10 mouse cellular contexts compared by ENCODE assay signal in genomic region chr2:34355801-34356211, GRCm38 (mm10). TPM values are rescaled to one million over a fixed set of nuclear protein-coding genes. Genes with fewer than 3 reads are reported as not detected.
DNase-seq lines count a peak whose midpoint lies in the region; ATAC-seq lines count a peak whose summit lies in the region.
"Had no signal": no experiment of that assay in that cellular context is flagged by ENCODE, and none has a peak within 500 bp of the region (broad histone marks: within the 10 kb centered on the region; RNA-seq: fewer than 3 reads in every experiment).

No protein-coding gene starts in this region.

- WGBS in midbrain, embryonic 12.5 days: 46% methylated on average over 7 of the region's 7 CpGs
- WGBS in midbrain, embryonic 11.5 days: 68% methylated on average over 7 of the region's 7 CpGs
- 22% methylated on average over 7 of the region's 7 CpGs for WGBS in hindbrain, embryonic 16.5 days
- 29% methylated on average over 7 of the region's 7 CpGs for WGBS in stomach, embryonic 16.5 days

- H3K4me2 ChIP-seq in midbrain, embryonic 12.5 days (replicated peaks): no peak overlapping the region
- H3K4me2 ChIP-seq in midbrain, embryonic 11.5 days: no peak overlapping the region
- no peak overlapping the region for H3K4me2 ChIP-seq in hindbrain, embryonic 16.5 days (ENCODE audit: low read length)
- H3K4me2 ChIP-seq in stomach, embryonic 16.5 days (ENCODE audit: low read depth, low read length): no peak overlapping the region

- no peaks in the 10 kb centered on the region for H3K27me3 ChIP-seq in midbrain, embryonic 12.5 days
- no peaks in the 10 kb centered on the region for H3K27me3 ChIP-seq in midbrain, embryonic 11.5 days (ENCODE audit: control insufficient read depth, insufficient read depth, low read length)
- H3K27me3 ChIP-seq in hindbrain, embryonic 16.5 days (replicated peaks; ENCODE audit: control insufficient read depth, insufficient read depth, low read length): no peaks in the 10 kb centered on the region
- no peaks in the 10 kb centered on the region for H3K27me3 ChIP-seq in stomach, embryonic 16.5 days (ENCODE audit: control insufficient read depth, insufficient read depth, low read length)

- ATAC-seq in midbrain, embryonic 12.5 days (ENCODE audit: low FRiP score, low read depth): no peak
- ATAC-seq in midbrain, embryonic 11.5 days (ENCODE audit: low FRiP score): no peak
- 0 out of 2 replicates have a peak, but pooled peaks have one; percentile 25 for ATAC-seq in hindbrain, embryonic 16.5 days
- ATAC-seq in stomach, embryonic 16.5 days (ENCODE audit: insufficient read depth, low FRiP score): 0 out of 2 replicates have a peak, but pooled peaks have one; percentile 44

- peaks cover 36% of the 10 kb centered on the region for H3K4me1 ChIP-seq in midbrain, embryonic 12.5 days
- H3K4me1 ChIP-seq in midbrain, embryonic 11.5 days (ENCODE audit: control insufficient read depth, insufficient read depth, low read length): peaks cover 28% of the 10 kb centered on the region
- peaks cover 18% of the 10 kb centered on the region for H3K4me1 ChIP-seq in hindbrain, embryonic 16.5 days (ENCODE audit: control insufficient read depth, insufficient read depth, low read depth, low read length)
- H3K4me1 ChIP-seq in stomach, embryonic 16.5 days (ENCODE audit: control insufficient read depth, insufficient read depth, low read length): peaks cover 4% of the 10 kb centered on the region; the same call in 1 of the 2 replicates

- DNase-seq in adrenal gland, adult 2 months: peak; percentile 26
- DNase-seq in adrenal gland, postnatal 36 days: no peak
- no peak for DNase-seq in midbrain, embryonic 11.5 days (ENCODE audit: low spot score, missing footprints)
- DNase-seq in left cerebral cortex, adult 11 months (ENCODE audit: low spot score): no peak
- DNase-seq in spleen, postnatal 10 days (ENCODE audit: low spot score in 2 of 2): no peak
- DNase-seq: gastrocnemius, postnatal 36 days had no signal

- no peaks in the 10 kb centered on the region for H3K9me3 ChIP-seq in midbrain, embryonic 12.5 days
- H3K9me3 ChIP-seq in midbrain, embryonic 11.5 days (ENCODE audit: control insufficient read depth, low read length): no peaks in the 10 kb centered on the region
- H3K9me3 ChIP-seq in hindbrain, embryonic 16.5 days (ENCODE audit: control insufficient read depth, low read length): no peaks in the 10 kb centered on the region
- H3K9me3 ChIP-seq in stomach, embryonic 16.5 days (replicated peaks; ENCODE audit: control insufficient read depth, low read length): no peaks in the 10 kb centered on the region

- peak overlapping the region; percentile 73 for H3K27ac ChIP-seq in midbrain, embryonic 12.5 days (replicated peaks)
- no peak overlapping the region for H3K27ac ChIP-seq in midbrain, embryonic 11.5 days (ENCODE audit: low read depth, low read length)
- no peak overlapping the region; the same call in 1 of the 2 replicates for H3K27ac ChIP-seq in hindbrain, embryonic 16.5 days (ENCODE audit: low read depth, low read length)
- no peak overlapping the region for H3K27ac ChIP-seq in stomach, embryonic 16.5 days (ENCODE audit: low read length)
- H3K27ac ChIP-seq: layer of hippocampus, adult 2 months had no signal

- 0 out of 2 replicates have a peak overlapping the region, but pooled peaks have one; percentile 4 for H3K9ac ChIP-seq in midbrain, embryonic 12.5 days (replicated peaks)
- H3K9ac ChIP-seq in midbrain, embryonic 11.5 days (ENCODE audit: low read length): no peak overlapping the region
- H3K9ac ChIP-seq in hindbrain, embryonic 16.5 days (ENCODE audit: low read depth, low read length): no peak overlapping the region
- H3K9ac ChIP-seq in stomach, embryonic 16.5 days (ENCODE audit: low read length): no peak overlapping the region

- H3K4me3 ChIP-seq in midbrain, embryonic 12.5 days: no peak overlapping the region
- H3K4me3 ChIP-seq in midbrain, embryonic 11.5 days (ENCODE audit: low read depth, low read length): no peak overlapping the region
- H3K4me3 ChIP-seq in hindbrain, embryonic 16.5 days (ENCODE audit: low read length): no peak overlapping the region
- H3K4me3 ChIP-seq in stomach, embryonic 16.5 days (replicated peaks; ENCODE audit: low read length): no peak overlapping the region
- H3K4me3 ChIP-seq: layer of hippocampus, adult 2 months had no signal

- no peaks in the 10 kb centered on the region for H3K36me3 ChIP-seq in midbrain, embryonic 12.5 days
- H3K36me3 ChIP-seq in midbrain, embryonic 11.5 days (ENCODE audit: control insufficient read depth, insufficient read depth, low read length): no peaks in the 10 kb centered on the region
- H3K36me3 ChIP-seq in hindbrain, embryonic 16.5 days (ENCODE audit: control insufficient read depth, insufficient read depth, low read length): no peaks in the 10 kb centered on the region
- H3K36me3 ChIP-seq in stomach, embryonic 16.5 days (ENCODE audit: control insufficient read depth, insufficient read depth, low read length): no peaks in the 10 kb centered on the region

RNA-seq across cellular contexts. Expression of gene Pbx3, which starts 17.1 kb away (rescaled TPM):
- total RNA-seq in adrenal gland, adult 2 months (2021): 10 to 100 TPM; 84.0 to 95.6 TPM
- 63.4 and 67.5 TPM in 2 replicates for polyA plus RNA-seq in adrenal gland, adult 2 months (2012; rRNA removed)
- total RNA-seq in adrenal gland, postnatal 36 days (2021): 100 to 1,000 TPM; 103 to 105 TPM
- polyA plus RNA-seq in midbrain, embryonic 12.5 days (2016; fragmentation: Nextera tagmentation; extraction: Ambion mirVana): 76.6 and 79.3 TPM in 2 replicates
- polyA plus RNA-seq in midbrain, embryonic 11.5 days (2014; fragmentation: Nextera tagmentation; extraction: Ambion mirVana): 59.3 and 63.8 TPM in 2 replicates
- polyA plus RNA-seq in hindbrain, embryonic 16.5 days (2015; fragmentation: Nextera tagmentation; extraction: Ambion mirVana): 91.8 and 105 TPM in 2 replicates
- 19.2 and 20.8 TPM in 2 replicates for polyA plus RNA-seq in stomach, embryonic 16.5 days (2015; fragmentation: Nextera tagmentation; extraction: Ambion mirVana)

RNA-seq across cellular contexts. Expression of gene Mapkap1, which starts 50.8 kb away (rescaled TPM):
- 10 to 100 TPM; 71.4 to 79.8 TPM for total RNA-seq in adrenal gland, adult 2 months (2021)
- 43.1 and 46.1 TPM in 2 replicates for polyA plus RNA-seq in adrenal gland, adult 2 months (2012; rRNA removed)
- 10 to 100 TPM; 77.5 to 88.6 TPM for total RNA-seq in adrenal gland, postnatal 36 days (2021)
- polyA plus RNA-seq in midbrain, embryonic 12.5 days (2016; fragmentation: Nextera tagmentation; extraction: Ambion mirVana): 111 and 112 TPM in 2 replicates
- polyA plus RNA-seq in midbrain, embryonic 11.5 days (2014; fragmentation: Nextera tagmentation; extraction: Ambion mirVana): 90.7 and 98.4 TPM in 2 replicates
- polyA plus RNA-seq in hindbrain, embryonic 16.5 days (2015; fragmentation: Nextera tagmentation; extraction: Ambion mirVana): 85.5 and 94.3 TPM in 2 replicates
- 66.9 and 72.6 TPM in 2 replicates for polyA plus RNA-seq in stomach, embryonic 16.5 days (2015; fragmentation: Nextera tagmentation; extraction: Ambion mirVana)

Comparison
In these comparisons a context has a peak if more than half of its experiments do, and no peak if none do; other contexts are left out.
1. ATAC-seq: peak in hindbrain, embryonic 16.5 days (single experiment) and stomach, embryonic 16.5 days (single experiment); none in midbrain, embryonic 12.5 days (single experiment) and midbrain, embryonic 11.5 days (single experiment).